Mouse (Mus musculus): Measurements from ENCODE around the gene Etfb.

- TF ChIP-seq CTCF (IDR thresholded peaks at IDR 0.05; ENCODE audit: extremely low read depth, insufficient read depth, low read length) = no peak
- no peak for TF ChIP-seq POLR2A (IDR thresholded peaks at IDR 0.05; ENCODE audit: extremely low read depth, insufficient read depth, low read length)
These were observed 44.8 kb downstream of the Etfb start for GRCm38 (mm10) chr7:43488646-43489045.
